Comparison of ENCODE assay signal across 21 mouse cellular contexts in genomic region chr9:26860751-26861150, GRCm38 (mm10). TPM values are rescaled to one million over a fixed set of nuclear protein-coding genes. Genes with fewer than 3 reads are reported as not detected.
DNase-seq lines count a peak whose midpoint lies in the region; ATAC-seq and TF ChIP-seq lines count a peak whose summit lies in the region.
"Had no signal": no experiment of that assay in that cellular context is flagged by ENCODE, and none has a peak within 500 bp of the region (broad histone marks: within the 10 kb centered on the region; RNA-seq: fewer than 3 reads in every experiment).

TSS of gene Glb1l3 (minus strand) at chr9:26860890.

- H3K4me3 ChIP-seq in cerebellum, adult 2 months (replicated peaks; ENCODE audit: insufficient read depth, low read depth, low read length): no peak within 1 kb of the TSS
- H3K4me3 ChIP-seq in forebrain, embryonic 12.5 days (replicated peaks): no peak within 1 kb of the TSS
- H3K4me3 ChIP-seq: forebrain, embryonic 10.5 days; hindbrain, embryonic 10.5 days; midbrain, embryonic 15.5 days had no signal

- no peaks in the 10 kb centered on the region for H3K36me3 ChIP-seq in forebrain, embryonic 12.5 days (replicated peaks)
- H3K36me3 ChIP-seq: forebrain, embryonic 10.5 days; hindbrain, embryonic 10.5 days; midbrain, embryonic 15.5 days had no signal

- 76% methylated on average over 5 of the region's 5 CpGs for WGBS in cerebellum, adult 2 months
- 87% methylated on average over 5 of the region's 5 CpGs for WGBS in forebrain, embryonic 12.5 days

- no peaks in the 10 kb centered on the region for H3K9me3 ChIP-seq in forebrain, embryonic 12.5 days
- H3K9me3 ChIP-seq: forebrain, embryonic 10.5 days; hindbrain, embryonic 10.5 days; midbrain, embryonic 15.5 days had no signal

- DNase-seq in heart, adult 11 months: peak; percentile 94
- DNase-seq in heart, postnatal 4 days: no peak
- DNase-seq in adrenal gland, adult 2 months: peak; percentile 54
- DNase-seq in heart, postnatal 10 days: peak; percentile 2 to 5
- peak; percentile 45 for DNase-seq in lung, postnatal 14 days
- no peak for DNase-seq in cerebellum, adult 2 months
- no peak for DNase-seq in urinary bladder, adult 18-20 months (ENCODE audit: low spot score in 2 of 2)
- DNase-seq: cerebellum, adult 8-10 months; gastrocnemius, postnatal 36 days had no signal

- no peak within 1 kb of the TSS for H3K4me2 ChIP-seq in forebrain, embryonic 12.5 days
- H3K4me2 ChIP-seq: midbrain, embryonic 15.5 days had no signal

- no peak within 1 kb of the TSS for H3K9ac ChIP-seq in forebrain, embryonic 12.5 days
- H3K9ac ChIP-seq: midbrain, embryonic 15.5 days had no signal

- no peaks in the 10 kb centered on the region for H3K4me1 ChIP-seq in cerebellum, adult 2 months (ENCODE audit: control insufficient read depth, insufficient read depth, low read length)
- H3K4me1 ChIP-seq in forebrain, embryonic 12.5 days: no peaks in the 10 kb centered on the region
- H3K4me1 ChIP-seq: forebrain, embryonic 10.5 days; hindbrain, embryonic 10.5 days; midbrain, embryonic 15.5 days had no signal

- no peak for TF ChIP-seq CTCF in cerebellum, adult 2 months (IDR thresholded peaks at IDR 0.05; ENCODE audit: borderline replicate concordance, insufficient read depth, low read depth, low read length)

- H3K27me3 ChIP-seq in cerebellum, adult 2 months (ENCODE audit: control insufficient read depth, insufficient read depth, low read length): no peaks in the 10 kb centered on the region
- no peaks in the 10 kb centered on the region for H3K27me3 ChIP-seq in forebrain, embryonic 12.5 days
- H3K27me3 ChIP-seq: CH12.LX; midbrain, embryonic 15.5 days had no signal

- no peak for TF ChIP-seq POLR2A in cerebellum, adult 2 months (IDR thresholded peaks at IDR 0.05; ENCODE audit: borderline replicate concordance, insufficient read depth, low read length)

- intact Hi-C loops in heart, postnatal 10 days (cut with DNase I): no loop called here

- no peak for ATAC-seq in forebrain, embryonic 12.5 days (ENCODE audit: low FRiP score)
- ATAC-seq: midbrain, embryonic 15.5 days had no signal

- H3K27ac ChIP-seq in cerebellum, adult 2 months (ENCODE audit: insufficient read depth, low read length): no peak within 1 kb of the TSS
- no peak within 1 kb of the TSS for H3K27ac ChIP-seq in forebrain, embryonic 12.5 days
- H3K27ac ChIP-seq: forebrain, embryonic 10.5 days; hindbrain, embryonic 10.5 days; kidney, postnatal 0 days; midbrain, embryonic 15.5 days had no signal

RNA-seq across cellular contexts. Expression of gene Glb1l3, which starts in this region (rescaled TPM):
- total RNA-seq in heart, postnatal 4 days (2021): not detected
- total RNA-seq in adrenal gland, adult 2 months (2021): under 1 TPM; 0.62 to 0.92 TPM
- polyA plus RNA-seq in adrenal gland, adult 2 months (2012; rRNA removed): 2.3 and 2.8 TPM in 2 replicates
- total RNA-seq in heart, postnatal 10 days (2021): not detected
- 0.03 TPM in 1 of 2 replicates, not detected in the other for polyA plus RNA-seq in cerebellum, adult 2 months (2012; rRNA removed)
- polyA plus RNA-seq in forebrain, embryonic 12.5 days (2016; fragmentation: Nextera tagmentation; extraction: Ambion mirVana): not detected in 2 replicates
- total RNA-seq: CH12.LX; gastrocnemius, postnatal 36 days; layer of hippocampus, postnatal 10 days; left cerebral cortex, postnatal 25 days; liver, adult 2 months had no signal
- polyA plus RNA-seq: embryonic facial prominence, embryonic 14.5 days; forebrain, embryonic 10.5 days; hindbrain, embryonic 10.5 days; intestine, embryonic 14.5 days; kidney, postnatal 0 days; liver, adult 2 months; midbrain, embryonic 15.5 days; thymus, postnatal 0 days had no signal

Comparison
In these comparisons a context has a peak if more than half of its experiments do, and no peak if none do; other contexts are left out.
1. DNase-seq: peak in heart, adult 11 months (single experiment), adrenal gland, adult 2 months (single experiment) and lung, postnatal 14 days (single experiment); none in heart, postnatal 4 days (single experiment), cerebellum, adult 2 months (0 of 2) and urinary bladder, adult 18-20 months (0 of 2).
2. Peak in DNase-seq in heart, postnatal 10 days; RNA of the gene not detected or under 1 TPM.